Mouse (Mus musculus) adrenal gland, postnatal 4 days (tissue): ENCODE data around the gene BC037034. TPM values are rescaled to one million over a fixed set of nuclear protein-coding genes. Genes with fewer than 3 reads are reported as not detected.
"Not testable (repeated sequence)": the region's sequence is repeated elsewhere in the genome, so short reads cannot be mapped to it uniquely, and the experiment has no call there.

Experiments
- DNase-seq, 2 experiments: peaks; one replicate each; pipeline ENCODE4 v3.0.0; 2021 to 2022; ENCODE audit warnings: low spot score in 2 of 2, mixed read lengths in 2 of 2
- total RNA-seq, 2 experiments: library from RNA; stranded (reverse); gene quantifications; 2 replicates each; pipeline ENCODE4 v1.2.3; 2021

BC037034 gene
- total RNA-seq, 2 experiments from 2014 or later, result 27.3 to 28.1 TPM

GRCm38 (mm10) chr5:138222111-138222510, 41.7 kb downstream of the BC037034 start:
- DNase-seq, result peak; percentile 79 to 82

GRCm38 (mm10) chr5:138219864-138220263, 44.0 kb downstream of the BC037034 start:
- DNase-seq, result no peak

GRCm38 (mm10) chr5:138216632-138217031, 47.2 kb downstream of the BC037034 start:
- DNase-seq, result not testable (repeated sequence)

Other genes with a start within 250 kb of the BC037034 start
- not detected for gene Smok3a, start 242.8 kb downstream of the BC037034 start, total RNA-seq
- not detected for gene Smok3b, start 242.6 kb downstream of the BC037034 start, total RNA-seq
- not detected for gene Smok3c, start 210.8 kb downstream of the BC037034 start, total RNA-seq
- 10 to 100 TPM; 49.4 to 53.5 TPM for gene Zkscan1, start 178.9 kb downstream of the BC037034 start, total RNA-seq
- 10 to 100 TPM; 26.2 to 26.6 TPM for gene Zscan21, start 147.1 kb downstream of the BC037034 start, total RNA-seq
- 10 to 100 TPM; 19.5 to 21.6 TPM for gene Zfp113, start 108.3 kb downstream of the BC037034 start, total RNA-seq
- gene Cops6, start 103.0 kb downstream of the BC037034 start, total RNA-seq, result 100 to 1,000 TPM; 145 to 147 TPM
- 10 to 100 TPM; 46.0 to 47.2 TPM for gene Ap4m1, start 92.0 kb downstream of the BC037034 start, total RNA-seq
- 100 to 1,000 TPM; 102 to 116 TPM for gene Mcm7, start 91.6 kb downstream of the BC037034 start, total RNA-seq
- 10 to 100 TPM; 35.6 to 39.2 TPM for gene Taf6, start 76.6 kb downstream of the BC037034 start, total RNA-seq
- gene Cnpy4, start 76.5 kb downstream of the BC037034 start, total RNA-seq, result 10 to 100 TPM; 29.9 to 31.1 TPM
- 10 to 100 TPM in 1 of 2 experiments, 1 to 10 TPM in 1; 9.9 to 10.2 TPM for gene Mblac1, start 69.7 kb downstream of the BC037034 start, total RNA-seq
- under 1 TPM; 0.70 to 0.85 TPM for gene Nxpe5, start 38.1 kb downstream of the BC037034 start, total RNA-seq
- gene Lamtor4, start 8.6 kb downstream of the BC037034 start, total RNA-seq, result 10 to 100 TPM; 65.5 to 69.9 TPM
- gene Gal3st4, start 8.8 kb upstream of the BC037034 start, total RNA-seq, result under 1 TPM; 0.54 to 0.64 TPM
- gene Gm43720, start 15.9 kb upstream of the BC037034 start, total RNA-seq, result not detected
- gene Gpc2, start 16.0 kb upstream of the BC037034 start, total RNA-seq, result 1 to 10 TPM; 3.5 to 6.7 TPM
- gene Stag3, start 16.2 kb upstream of the BC037034 start, total RNA-seq, result 1 to 10 TPM in 1 of 2 experiments, under 1 TPM in 1; 0.53 to 1.5 TPM
- gene Pvrig, start 77.9 kb upstream of the BC037034 start, total RNA-seq, result under 1 TPM in 1 of 2 experiments, not detected in 1; 0.28 TPM
- gene Zfp157, start 177.4 kb upstream of the BC037034 start, total RNA-seq, result 10 to 100 TPM; 19.6 to 20.4 TPM